Mouse (Mus musculus) small intestine, adult 2 months (tissue): ENCODE results near the gene Parva. TPM values are rescaled to one million over a fixed set of nuclear protein-coding genes. Genes with fewer than 3 reads are reported as not detected.

Experiments
- H3K27ac ChIP-seq: fragments of 200-500 bp; 2 replicates; pipeline ENCODE4 v1.5.1; 2012; ENCODE audit warnings: low read depth, low read length, control low read depth, inconsistent platforms; ENCODE audit not compliant: insufficient read depth
- H3K27me3 ChIP-seq: fragments of 200-500 bp; 2 replicates; pipeline ENCODE4 v1.6.1; 2012; ENCODE audit warnings: mild to moderate bottlenecking, moderate library complexity, low read length, inconsistent platforms; ENCODE audit not compliant: control insufficient read depth, insufficient read depth
- H3K36me3 ChIP-seq: fragments of 200-500 bp; 2 replicates; pipeline ENCODE4 v1.6.1; 2012; ENCODE audit warnings: mild to moderate bottlenecking, low read length, control low read depth, inconsistent platforms; ENCODE audit not compliant: control insufficient read depth, insufficient read depth
- H3K4me1 ChIP-seq: fragments of 200-500 bp; 2 replicates; pipeline ENCODE4 v1.6.1; 2012; ENCODE audit warnings: low read length, inconsistent platforms, mixed read lengths; ENCODE audit not compliant: control insufficient read depth, insufficient read depth, insufficient read length
- H3K4me3 ChIP-seq: fragments of 200-500 bp; 2 replicates; pipeline ENCODE4 v1.5.1; 2012; ENCODE audit warnings: low read depth, mild to moderate bottlenecking, control low read depth, inconsistent platforms, low read length, moderate library complexity
- CTCF ChIP-seq: fragments of 200-500 bp; IDR thresholded peaks from 2 replicates; pipeline ENCODE4 v1.5.1; 2012; ENCODE audit warnings: low read depth, mild to moderate bottlenecking, control low read depth, inconsistent platforms, low read length, moderate library complexity, mixed read lengths; ENCODE audit not compliant: insufficient replicate concordance, insufficient read length; ENCODE audit errors: extremely low read depth
- POLR2A ChIP-seq: fragments of 200-500 bp; IDR thresholded peaks from 2 replicates; pipeline ENCODE4 v1.6.1; 2012; ENCODE audit warnings: low read depth, mild to moderate bottlenecking, control low read depth, inconsistent platforms, low read length, moderate library complexity
- WGBS: fragments of 180-500 bp; shearing (Covaris S2); methylation state at CpG from one replicate; pipeline ENCODE4 v1.1.7; 2018; 5-methylcytosine and 5-hydroxymethylcytosine counted together
- polyA plus RNA-seq: library from polyadenylated mRNA; depleted of rRNA; stranded (reverse); fragments of >200 nt; gene quantifications from 2 replicates; pipeline ENCODE4 v1.2.3, GENCODE M21; 2012

The Parva gene
- polyA plus RNA-seq, 1 experiment: 13.6 TPM

- H3K36me3 ChIP-seq: peaks cover 3% of the 10 kb centered on the region; the same call in 1 of the 2 replicates
- H3K4me3 ChIP-seq: no peak overlapping the region
- no peak overlapping the region for H3K27ac ChIP-seq
- H3K4me1 ChIP-seq: peaks cover 2% of the 10 kb centered on the region; the same call in 1 of the 2 replicates
- whole genome bisulfite sequencing: 12% methylated on average over 11 of the region's 11 CpGs
- TF ChIP-seq POLR2A (no peak), CTCF (no peak)
- H3K27me3 ChIP-seq: no peaks in the 10 kb centered on the region
Measured at GRCm38 (mm10) chr7:112390252-112390936, 36.9 kb upstream of the Parva start.

- 25% methylated on average over 6 of the region's 6 CpGs for WGBS
- no peak overlapping the region for H3K27ac ChIP-seq
Measured at GRCm38 (mm10) chr7:112390937-112391605, 36.2 kb upstream of the Parva start.

GRCm38 (mm10) chr7:112397786-112398185 lies 29.5 kb upstream of the Parva start:
- Histone ChIP-seq H3K27ac (no peak overlapping the region), H3K27me3 (no peaks in the 10 kb centered on the region), H3K4me3 (no peak overlapping the region), H3K4me1 (no peaks in the 10 kb centered on the region), H3K36me3 (no peaks in the 10 kb centered on the region; the same call in 1 of the 2 replicates)
- WGBS: 83% methylated on average over 3 of the region's 3 CpGs
- TF ChIP-seq CTCF: no peak
- no peak for TF ChIP-seq POLR2A

More at GRCm38 (mm10) chr7:112390937-112391605, 36.2 kb upstream of the Parva start:
- Histone ChIP-seq H3K4me3 (no peak overlapping the region), H3K27me3 (no peaks in the 10 kb centered on the region), H3K4me1 (peaks cover 2% of the 10 kb centered on the region; the same call in 1 of the 2 replicates), H3K36me3 (peaks cover 3% of the 10 kb centered on the region; the same call in 1 of the 2 replicates)
- no peak for TF ChIP-seq POLR2A
- TF ChIP-seq CTCF: no peak

- WGBS: 81% methylated on average over 7 of the region's 7 CpGs
- no peak for TF ChIP-seq POLR2A
- TF ChIP-seq CTCF: no peak
- H3K4me1 ChIP-seq: no peaks in the 10 kb centered on the region
- H3K27me3 ChIP-seq: no peaks in the 10 kb centered on the region
- no peak overlapping the region for H3K27ac ChIP-seq
- no peaks in the 10 kb centered on the region; the same call in 1 of the 2 replicates for H3K36me3 ChIP-seq
- no peak overlapping the region for H3K4me3 ChIP-seq
Measured at GRCm38 (mm10) chr7:112399425-112400170, 27.7 kb upstream of the Parva start.

- no peak overlapping the region for H3K27ac ChIP-seq
- no peak overlapping the region for H3K4me3 ChIP-seq
- H3K36me3 ChIP-seq: no peaks in the 10 kb centered on the region
- no peaks in the 10 kb centered on the region for H3K27me3 ChIP-seq
- 39% methylated on average over 6 of the region's 6 CpGs for WGBS
- peak; percentile 86; the same call in 1 of the 2 replicates for TF ChIP-seq CTCF
- no peak for TF ChIP-seq POLR2A
- no peaks in the 10 kb centered on the region; the same call in 1 of the 2 replicates for H3K4me1 ChIP-seq
Measured at GRCm38 (mm10) chr7:112400175-112400574, 27.1 kb upstream of the Parva start.

- Histone ChIP-seq H3K4me1 (no peaks in the 10 kb centered on the region; the same call in 1 of the 2 replicates), H3K27me3 (no peaks in the 10 kb centered on the region), H3K4me3 (no peak overlapping the region), H3K36me3 (no peaks in the 10 kb centered on the region), H3K27ac (no peak overlapping the region)
- 38% methylated on average over 2 of the region's 2 CpGs for WGBS
- TF ChIP-seq CTCF: no peak
- TF ChIP-seq POLR2A: no peak
Measured at GRCm38 (mm10) chr7:112405061-112405460, 22.2 kb upstream of the Parva start.
